Mouse (Mus musculus) testis, adult 2 months (tissue): Measurements from ENCODE around the gene Hspb7. TPM values are rescaled to one million over a fixed set of nuclear protein-coding genes. Genes with fewer than 3 reads are reported as not detected.

Experiments used
- H3K27ac ChIP-seq: fragments of 200-500 bp; 2 replicates; pipeline ENCODE4 v1.5.1; 2012; ENCODE audit warnings: low read depth, low read length; ENCODE audit not compliant: control insufficient read depth, insufficient read depth
- H3K27me3 ChIP-seq: fragments of 200-500 bp; 2 replicates; pipeline ENCODE4 v1.6.1; 2012; ENCODE audit warnings: mild to moderate bottlenecking, low read length, moderate library complexity; ENCODE audit not compliant: control insufficient read depth, insufficient read depth
- H3K36me3 ChIP-seq: fragments of 200-500 bp; 2 replicates; pipeline ENCODE4 v1.6.1; 2012; ENCODE audit warnings: mild to moderate bottlenecking, low read length; ENCODE audit not compliant: control insufficient read depth, insufficient read depth
- H3K4me1 ChIP-seq: fragments of 200-500 bp; 2 replicates; pipeline ENCODE4 v1.6.1; 2012; ENCODE audit warnings: low read length; ENCODE audit not compliant: control insufficient read depth, insufficient read depth
- H3K4me3 ChIP-seq: fragments of 200-500 bp; 2 replicates; pipeline ENCODE4 v1.5.1; 2012; ENCODE audit warnings: low read depth, mild to moderate bottlenecking, low read length, moderate library complexity, mixed read lengths; ENCODE audit not compliant: control insufficient read depth
- CTCF ChIP-seq: fragments of 200-500 bp; IDR thresholded peaks from 2 replicates; pipeline ENCODE4 v1.5.1; 2012; ENCODE audit warnings: low read depth, mild to moderate bottlenecking, inconsistent platforms, low read length, moderate library complexity; ENCODE audit not compliant: control insufficient read depth, insufficient read depth, insufficient replicate concordance
- POLR2A ChIP-seq: fragments of 200-500 bp; IDR thresholded peaks from 2 replicates; pipeline ENCODE4 v1.6.1; 2012; ENCODE audit warnings: low read depth, mild to moderate bottlenecking, inconsistent platforms, low read length, moderate library complexity; ENCODE audit not compliant: control insufficient read depth
- polyA plus RNA-seq: library from polyadenylated mRNA; depleted of rRNA; stranded (reverse); fragments of >200 nt; gene quantifications from 2 replicates; pipeline ENCODE4 v1.2.3, GENCODE M21; 2012

The Hspb7 gene
- polyA plus RNA-seq, 1 experiment = 24.7 TPM

DNA sequence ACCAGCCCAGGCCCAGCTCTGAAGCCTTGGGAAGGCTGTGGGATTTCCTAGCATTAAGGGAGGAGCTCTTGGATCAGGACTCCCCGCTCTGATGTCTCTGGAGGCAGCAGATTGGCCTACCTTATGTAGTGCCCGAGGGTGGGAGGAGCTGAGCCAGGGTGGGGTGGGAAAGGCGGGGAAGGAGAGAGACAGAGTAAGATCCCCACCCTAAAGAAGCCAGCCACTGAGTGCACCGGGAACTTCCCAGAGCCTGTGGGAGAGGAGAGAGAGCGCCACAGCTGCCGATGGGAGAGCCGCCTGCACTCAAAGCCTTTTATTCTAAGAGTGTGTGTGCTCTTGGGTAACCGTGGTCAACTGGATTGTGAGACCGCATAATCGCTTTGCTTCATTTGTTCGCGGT, 40.5 kb downstream of the Hspb7 start:
- Histone ChIP-seq H3K4me1 (no peaks in the 10 kb centered on the region), H3K4me3 (no peak overlapping the region), H3K27me3 (no peaks in the 10 kb centered on the region), H3K27ac (no peak overlapping the region), H3K36me3 (peaks cover 2% of the 10 kb centered on the region)
- no peak for TF ChIP-seq POLR2A
- no peak for TF ChIP-seq CTCF

- no peak overlapping the region for H3K4me3 ChIP-seq
- TF ChIP-seq CTCF (no peak), POLR2A (no peak)
- peaks cover 2% of the 10 kb centered on the region for H3K36me3 ChIP-seq
- no peaks in the 10 kb centered on the region for H3K27me3 ChIP-seq
- no peak overlapping the region for H3K27ac ChIP-seq
- H3K4me1 ChIP-seq = no peaks in the 10 kb centered on the region
Observed at GRCm38 (mm10) chr4:141461576-141461975, 41.0 kb downstream of the Hspb7 start.

DNA sequence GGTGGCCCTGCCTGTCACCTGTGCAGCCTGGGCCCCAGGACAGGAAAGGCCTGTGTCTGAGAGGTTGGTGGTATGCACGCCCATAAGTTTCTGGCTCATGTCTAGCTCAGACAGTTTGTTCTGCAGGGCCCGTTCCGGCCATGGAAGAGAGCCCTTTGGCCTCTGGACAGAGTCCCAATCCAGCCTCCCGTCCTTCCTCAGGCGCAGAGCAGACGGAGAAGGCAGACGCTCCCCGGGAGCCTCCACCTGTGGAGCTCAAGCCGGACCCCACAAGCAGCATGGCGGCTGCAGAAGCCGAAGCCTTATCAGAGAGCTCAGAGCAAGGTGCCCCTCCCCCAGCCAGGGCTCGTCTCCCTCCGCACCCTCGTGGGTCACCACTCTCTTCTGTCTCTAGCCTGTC, 42.9 kb downstream of the Hspb7 start:
- H3K36me3 ChIP-seq = peaks cover 2% of the 10 kb centered on the region
- no peaks in the 10 kb centered on the region for H3K4me1 ChIP-seq
- no peak overlapping the region for H3K27ac ChIP-seq
- no peaks in the 10 kb centered on the region for H3K27me3 ChIP-seq
- TF ChIP-seq CTCF (no peak), POLR2A (no peak)
- no peak overlapping the region for H3K4me3 ChIP-seq

GRCm38 (mm10) chr4:141464722-141465121, 44.1 kb downstream of the Hspb7 start:
- no peak for TF ChIP-seq CTCF
- TF ChIP-seq POLR2A = no peak
- peaks cover 2% of the 10 kb centered on the region for H3K36me3 ChIP-seq
- H3K27me3 ChIP-seq = no peaks in the 10 kb centered on the region
- H3K4me1 ChIP-seq = no peaks in the 10 kb centered on the region
- H3K4me3 ChIP-seq = no peak overlapping the region
- no peak overlapping the region for H3K27ac ChIP-seq

GRCm38 (mm10) chr4:141465512-141466288, 45.1 kb downstream of the Hspb7 start:
- TF ChIP-seq POLR2A (no peak), CTCF (no peak)
- no peaks in the 10 kb centered on the region for H3K4me1 ChIP-seq
- H3K36me3 ChIP-seq = peaks cover 2% of the 10 kb centered on the region
- no peaks in the 10 kb centered on the region for H3K27me3 ChIP-seq
- no peak overlapping the region for H3K4me3 ChIP-seq
- no peak overlapping the region for H3K27ac ChIP-seq

GRCm38 (mm10) chr4:141466289-141466795, 45.8 kb downstream of the Hspb7 start:
- Histone ChIP-seq H3K27me3 (no peaks in the 10 kb centered on the region), H3K4me3 (no peak overlapping the region), H3K36me3 (peaks cover 2% of the 10 kb centered on the region), H3K27ac (no peak overlapping the region), H3K4me1 (no peaks in the 10 kb centered on the region)
- TF ChIP-seq CTCF (no peak), POLR2A (no peak)

DNA sequence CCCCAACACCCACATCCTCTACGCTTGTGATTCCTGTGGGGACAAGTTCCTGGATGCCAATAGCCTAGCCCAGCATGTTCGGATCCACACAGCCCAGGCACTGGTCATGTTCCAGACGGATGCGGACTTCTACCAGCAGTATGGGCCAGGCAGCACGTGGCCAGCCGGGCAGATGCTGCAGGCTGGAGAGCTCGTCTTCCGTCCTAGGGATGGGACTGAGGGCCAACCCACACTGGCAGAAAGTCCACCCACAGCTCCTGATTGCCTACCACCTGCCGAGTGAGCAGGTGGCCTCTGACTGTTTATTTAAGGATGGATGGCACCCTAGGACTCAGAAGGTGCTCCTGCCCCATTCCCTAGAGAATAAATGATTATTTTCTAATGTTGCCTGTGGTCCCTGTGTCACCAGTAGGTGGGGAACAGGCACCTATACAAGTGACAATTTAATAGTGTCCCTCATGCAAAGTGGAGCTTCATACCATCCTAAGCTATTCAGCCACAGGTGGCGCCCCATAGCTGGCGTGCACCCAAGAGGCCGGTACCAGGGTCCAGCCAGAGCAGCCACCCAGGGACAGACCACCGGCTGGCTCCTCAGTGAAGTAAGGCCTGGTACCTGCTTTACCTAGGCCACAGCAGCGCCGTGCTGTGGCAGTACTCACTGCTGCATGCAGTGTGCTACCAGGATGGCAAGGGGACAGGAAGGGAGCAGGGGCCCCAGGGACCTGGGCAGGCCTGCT, 46.4 kb downstream of the Hspb7 start:
- Histone ChIP-seq H3K4me3 (no peak overlapping the region), H3K27ac (no peak overlapping the region), H3K36me3 (peaks cover 2% of the 10 kb centered on the region), H3K4me1 (no peaks in the 10 kb centered on the region), H3K27me3 (no peaks in the 10 kb centered on the region)
- no peak for TF ChIP-seq POLR2A
- no peak for TF ChIP-seq CTCF
